Mouse (Mus musculus) heart, postnatal 0 days (tissue): Measurements from ENCODE around the gene Sh3bp5.

Experiments
- CTCF ChIP-seq: IDR thresholded peaks from 2 replicates; pipeline ENCODE4 v1.5.1; 2016; ENCODE audit warnings: antibody characterized with exemption, control low read depth, low read depth
- EP300 ChIP-seq: IDR thresholded peaks from 2 replicates; pipeline ENCODE4 v1.6.1; 2016; ENCODE audit warnings: antibody characterized with exemption, low read depth

DNA sequence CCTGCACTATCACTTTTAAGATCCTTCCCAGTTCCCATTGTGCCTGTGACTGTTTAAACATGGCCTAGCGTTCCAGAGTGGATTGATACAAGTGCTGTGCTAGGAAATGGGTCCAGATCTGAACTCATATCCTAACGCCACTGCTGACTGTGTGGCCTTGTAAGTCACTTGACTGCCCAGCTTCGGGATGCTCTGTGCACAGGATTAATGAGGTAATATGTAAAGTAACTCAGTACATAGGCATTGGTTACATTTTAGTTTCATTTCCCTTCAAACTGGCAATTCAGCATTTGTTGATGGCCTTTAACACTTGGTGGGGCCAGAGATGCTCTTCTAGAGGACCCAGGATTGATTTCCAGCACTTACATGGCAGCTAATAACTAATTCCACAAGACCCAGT, 59.5 kb downstream of the Sh3bp5 start:
- TF ChIP-seq CTCF (no peak), EP300 (no peak)
